Mouse (Mus musculus) olfactory bulb, adult 2 months (tissue): ENCODE measurements around the gene Scube1.

Experiments
- CTCF ChIP-seq: fragments of 200-500 bp; IDR thresholded peaks from 2 replicates; pipeline ENCODE4 v1.5.1; 2012; ENCODE audit warnings: low read depth, mild to moderate bottlenecking, low read length, moderate library complexity; ENCODE audit not compliant: insufficient read depth
- POLR2A ChIP-seq: fragments of 200-500 bp; IDR thresholded peaks from 2 replicates; pipeline ENCODE4 v1.6.1; 2012; ENCODE audit warnings: mild to moderate bottlenecking, low read depth, low read length, moderate library complexity; ENCODE audit not compliant: insufficient read depth

DNA sequence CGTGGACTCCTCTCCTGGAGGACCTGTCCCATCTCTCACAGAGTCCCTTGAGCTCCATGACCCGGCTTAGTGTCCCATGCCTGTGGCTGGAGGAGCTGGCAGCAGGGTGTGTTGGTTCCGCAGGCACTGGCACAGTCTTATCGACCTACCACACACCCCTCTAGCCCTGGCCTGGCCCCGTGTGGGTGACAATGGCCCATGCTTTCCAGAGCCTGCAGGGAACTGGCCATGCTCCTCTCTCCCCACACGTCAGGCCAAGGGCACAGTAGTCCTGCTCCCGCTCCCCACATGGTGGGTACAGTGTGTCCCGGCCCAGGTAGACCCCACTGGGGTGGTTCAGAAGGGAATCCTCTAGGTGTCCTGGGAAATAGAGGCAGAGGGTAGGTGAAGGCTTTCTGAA is 118.1 kb downstream of the Scube1 start:
- TF ChIP-seq CTCF (no peak), POLR2A (no peak)
